Mouse (Mus musculus) G1E (cell line): ENCODE measurements at regions not wholly inside any gene's neighbourhood (a gene's known extent, or its start where the extent isn't known, plus 50 kb on each side); places are given as distances from the start of the nearest gene placed in this dataset.

Source experiments
- CTCF ChIP-seq: IDR thresholded peaks from 2 replicates; pipeline ENCODE4 v1.5.1; 2012; ENCODE audit warnings: low read depth, low read length, inconsistent platforms, mixed read lengths
- GATA1 ChIP-seq: IDR thresholded peaks from 2 replicates; pipeline ENCODE4 v1.6.1; 2012; ENCODE audit warnings: borderline replicate concordance, low read length, inconsistent platforms, mixed read lengths
- GATA2 ChIP-seq: IDR thresholded peaks from 2 replicates; pipeline ENCODE4 v1.6.1; 2012; ENCODE audit warnings: low read depth, low read length, inconsistent platforms, borderline replicate concordance
- POLR2AphosphoS5 ChIP-seq: IDR thresholded peaks from 2 replicates; pipeline ENCODE4 v1.6.1; 2012; ENCODE audit warnings: low read depth, low read length, inconsistent platforms; ENCODE audit not compliant: insufficient replicate concordance
- TAL1 ChIP-seq: conservative IDR thresholded peaks from 2 replicates; pipeline ENCODE4 v1.6.1; 2012; ENCODE audit warnings: low read depth, low read length, inconsistent platforms, mixed read lengths

GRCm38 (mm10) chr2:84241244-84241643 lies 184.0 kb downstream of the Calcrl start:
- no peak for TF ChIP-seq CTCF
- no peak for TF ChIP-seq GATA1
- TF ChIP-seq TAL1 = no peak
- no peak for TF ChIP-seq GATA2
- TF ChIP-seq POLR2AphosphoS5 = no peak
